Mouse (Mus musculus) midbrain, embryonic 10.5 days (tissue): ENCODE measurements at regions not wholly inside any gene's neighbourhood (a gene's known extent, or its start where the extent isn't known, plus 50 kb on each side); places are given as distances from the start of the nearest gene placed in this dataset.

Source experiments
- DNase-seq: peaks from one replicate; pipeline ENCODE4 v3.0.0-alpha.2; 2017; ENCODE audit warnings: low spot score
- H3K27ac ChIP-seq: fragments of 300-500 bp; sonication (generic); replicated peaks from 2 replicates; pipeline ENCODE4 v1.5.1; 2016; ENCODE audit warnings: mild to moderate bottlenecking
- H3K27me3 ChIP-seq: fragments of 300-500 bp; sonication (generic); 2 replicates; pipeline ENCODE4 v1.6.1; 2016; ENCODE audit warnings: low read depth, mild to moderate bottlenecking; ENCODE audit not compliant: poor library complexity, severe bottlenecking
- H3K36me3 ChIP-seq: fragments of 300-500 bp; sonication (generic); 2 replicates; pipeline ENCODE4 v1.6.1; 2016; ENCODE audit warnings: mild to moderate bottlenecking, moderate library complexity
- H3K4me1 ChIP-seq: fragments of 300-500 bp; sonication (generic); 2 replicates; pipeline ENCODE4 v1.6.1; 2016
- H3K4me3 ChIP-seq: fragments of 300-500 bp; sonication (generic); 2 replicates; pipeline ENCODE4 v1.5.1; 2016; ENCODE audit warnings: mild to moderate bottlenecking, moderate library complexity
- H3K9me3 ChIP-seq: fragments of 300-500 bp; sonication (generic); replicated peaks from 2 replicates; pipeline ENCODE4 v1.6.1; 2016; ENCODE audit warnings: mild to moderate bottlenecking
- WGBS: fragments of 180-500 bp; shearing (Covaris S2); methylation state at CpG from one replicate; pipeline ENCODE4 v1.1.7; 2016; 5-methylcytosine and 5-hydroxymethylcytosine counted together

- Histone ChIP-seq H3K27ac (no peak overlapping the region), H3K4me1 (peaks cover 20% of the 10 kb centered on the region)
- no peak for DNase-seq
Measured at GRCm38 (mm10) chr12:26817866-26818265, 348.9 kb downstream of the Cmpk2 start.

GRCm38 (mm10) chr12:26815771-26816170 is 346.8 kb downstream of the Cmpk2 start:
- Histone ChIP-seq H3K9me3 (no peaks in the 10 kb centered on the region), H3K27me3 (no peaks in the 10 kb centered on the region), H3K27ac (no peak overlapping the region), H3K4me1 (peaks cover 5% of the 10 kb centered on the region), H3K36me3 (no peaks in the 10 kb centered on the region), H3K4me3 (no peak overlapping the region)
- 77% methylated on average over 8 of the region's 8 CpGs for WGBS
- no peak for DNase-seq

More at GRCm38 (mm10) chr12:26817866-26818265, 348.9 kb downstream of the Cmpk2 start:
- Histone ChIP-seq H3K9me3 (no peaks in the 10 kb centered on the region), H3K27me3 (no peaks in the 10 kb centered on the region), H3K4me3 (no peak overlapping the region), H3K36me3 (no peaks in the 10 kb centered on the region)
- 88% methylated on average over 3 of the region's 3 CpGs for WGBS

- Histone ChIP-seq H3K9me3 (no peaks in the 10 kb centered on the region), H3K4me1 (peaks cover 11% of the 10 kb centered on the region), H3K27ac (no peak overlapping the region), H3K4me3 (no peak overlapping the region), H3K36me3 (no peaks in the 10 kb centered on the region), H3K27me3 (no peaks in the 10 kb centered on the region)
- DNase-seq: no peak
- 88% methylated on average over 5 of the region's 5 CpGs for WGBS
Measured at GRCm38 (mm10) chr12:26810565-26811177, 341.7 kb downstream of the Cmpk2 start.

- DNase-seq: no peak
- Histone ChIP-seq H3K4me1 (peaks cover 11% of the 10 kb centered on the region), H3K27me3 (no peaks in the 10 kb centered on the region), H3K9me3 (no peaks in the 10 kb centered on the region), H3K27ac (0 out of 2 replicates have a peak overlapping the region, but pooled peaks have one; percentile 49), H3K36me3 (no peaks in the 10 kb centered on the region), H3K4me3 (no peak overlapping the region)
- WGBS: 13% methylated on average over 4 of the region's 4 CpGs
Measured at GRCm38 (mm10) chr12:26809670-26810069, 340.7 kb downstream of the Cmpk2 start.

GRCm38 (mm10) chr12:26802542-26802941 is 333.5 kb downstream of the Cmpk2 start:
- H3K27ac ChIP-seq: peak overlapping the region; percentile 61; the same call in 1 of the 2 replicates
- H3K9me3 ChIP-seq: no peaks in the 10 kb centered on the region
- H3K27me3 ChIP-seq: no peaks in the 10 kb centered on the region
- H3K36me3 ChIP-seq: no peaks in the 10 kb centered on the region
- no peak for DNase-seq
- no peak overlapping the region for H3K4me3 ChIP-seq
- WGBS: 81% methylated on average over 5 of the region's 5 CpGs
- H3K4me1 ChIP-seq: peaks cover 3% of the 10 kb centered on the region

GRCm38 (mm10) chr12:26799310-26799709 is 330.3 kb downstream of the Cmpk2 start:
- no peak for DNase-seq
- Histone ChIP-seq H3K4me1 (peaks cover 24% of the 10 kb centered on the region), H3K27me3 (no peaks in the 10 kb centered on the region), H3K36me3 (no peaks in the 10 kb centered on the region), H3K9me3 (no peaks in the 10 kb centered on the region), H3K4me3 (no peak overlapping the region), H3K27ac (no peak overlapping the region; the same call in 1 of the 2 replicates)
- 88% methylated on average over 6 of the region's 6 CpGs for WGBS

- peaks cover 20% of the 10 kb centered on the region for H3K4me1 ChIP-seq
- peak overlapping the region; percentile 82 for H3K27ac ChIP-seq
- H3K9me3 ChIP-seq: no peaks in the 10 kb centered on the region
- no peak overlapping the region for H3K4me3 ChIP-seq
- no peaks in the 10 kb centered on the region for H3K27me3 ChIP-seq
- DNase-seq: peak; percentile 57
- H3K36me3 ChIP-seq: no peaks in the 10 kb centered on the region
- WGBS: 45% methylated on average over 2 of the region's 2 CpGs
Measured at GRCm38 (mm10) chr12:26796367-26796766, 327.4 kb downstream of the Cmpk2 start.

- no peak overlapping the region for H3K4me3 ChIP-seq
- H3K27me3 ChIP-seq: no peaks in the 10 kb centered on the region
- H3K4me1 ChIP-seq: no peaks in the 10 kb centered on the region
- no peak for DNase-seq
- 92% methylated on average over 10 of the region's 10 CpGs for WGBS
- no peaks in the 10 kb centered on the region for H3K9me3 ChIP-seq
- H3K36me3 ChIP-seq: no peaks in the 10 kb centered on the region
- H3K27ac ChIP-seq: no peak overlapping the region
Measured at GRCm38 (mm10) chr12:26789336-26789846, 320.4 kb downstream of the Cmpk2 start.

- Histone ChIP-seq H3K36me3 (no peaks in the 10 kb centered on the region), H3K4me3 (no peak overlapping the region), H3K27me3 (no peaks in the 10 kb centered on the region), H3K27ac (no peak overlapping the region), H3K9me3 (no peaks in the 10 kb centered on the region), H3K4me1 (0 out of 2 replicates have a peak, but pooled peaks cover 4% of the 10 kb centered on the region)
- no peak for DNase-seq
- WGBS: 82% methylated on average over 2 of the region's 2 CpGs
Measured at GRCm38 (mm10) chr12:26785550-26785949, 316.5 kb downstream of the Cmpk2 start.

GRCm38 (mm10) chr12:26784426-26784825 is 315.4 kb downstream of the Cmpk2 start:
- Histone ChIP-seq H3K36me3 (no peaks in the 10 kb centered on the region), H3K4me1 (0 out of 2 replicates have a peak, but pooled peaks cover 4% of the 10 kb centered on the region), H3K27me3 (no peaks in the 10 kb centered on the region), H3K27ac (no peak overlapping the region), H3K9me3 (peaks cover 3% of the 10 kb centered on the region; the same call in 1 of the 2 replicates), H3K4me3 (no peak overlapping the region)
- no peak for DNase-seq
- 87% methylated on average over 3 of the region's 3 CpGs for WGBS

- H3K9me3 ChIP-seq: peaks cover 3% of the 10 kb centered on the region; the same call in 1 of the 2 replicates
- DNase-seq: no peak
- 0 out of 2 replicates have a peak, but pooled peaks cover 4% of the 10 kb centered on the region for H3K4me1 ChIP-seq
- no peaks in the 10 kb centered on the region for H3K27me3 ChIP-seq
- no peaks in the 10 kb centered on the region for H3K36me3 ChIP-seq
- 89% methylated on average over 3 of the region's 3 CpGs for WGBS
- H3K4me3 ChIP-seq: no peak overlapping the region
- no peak overlapping the region for H3K27ac ChIP-seq
Measured at GRCm38 (mm10) chr12:26783800-26784199, 314.8 kb downstream of the Cmpk2 start.

- Histone ChIP-seq H3K27ac (0 out of 2 replicates have a peak overlapping the region, but pooled peaks have one; percentile 46), H3K36me3 (no peaks in the 10 kb centered on the region), H3K4me3 (no peak overlapping the region), H3K9me3 (peaks cover 3% of the 10 kb centered on the region; the same call in 1 of the 2 replicates), H3K27me3 (no peaks in the 10 kb centered on the region), H3K4me1 (peaks cover 4% of the 10 kb centered on the region; the same call in 1 of the 2 replicates)
- no peak for DNase-seq
- 87% methylated on average over 3 of the region's 3 CpGs for WGBS
Measured at GRCm38 (mm10) chr12:26781537-26781936, 312.5 kb downstream of the Cmpk2 start.

- Histone ChIP-seq H3K27me3 (no peaks in the 10 kb centered on the region), H3K9me3 (peaks cover 3% of the 10 kb centered on the region; the same call in 1 of the 2 replicates), H3K4me3 (no peak overlapping the region), H3K36me3 (no peaks in the 10 kb centered on the region), H3K27ac (no peak overlapping the region), H3K4me1 (peaks cover 4% of the 10 kb centered on the region; the same call in 1 of the 2 replicates)
- no peak for DNase-seq
- 48% methylated on average over 3 of the region's 3 CpGs for WGBS
Measured at GRCm38 (mm10) chr12:26778796-26779195, 309.8 kb downstream of the Cmpk2 start.
